Mouse (Mus musculus) thymus, postnatal 14 days (tissue): Measurements from ENCODE around the gene Drg1.

Experiments used
- DNase-seq: peaks from one replicate; pipeline ENCODE4 v3.0.0; 2021

The Drg1 gene

GRCm38 (mm10) chr11:3266079-3266685 is at the start of gene Drg1:
Drg1 (minus strand) TSS chr11:3266415.
- peak; percentile 94 for DNase-seq

GRCm38 (mm10) chr11:3314148-3314547 is 47.9 kb upstream of the Drg1 start:
- peak; percentile 76 for DNase-seq

DNA sequence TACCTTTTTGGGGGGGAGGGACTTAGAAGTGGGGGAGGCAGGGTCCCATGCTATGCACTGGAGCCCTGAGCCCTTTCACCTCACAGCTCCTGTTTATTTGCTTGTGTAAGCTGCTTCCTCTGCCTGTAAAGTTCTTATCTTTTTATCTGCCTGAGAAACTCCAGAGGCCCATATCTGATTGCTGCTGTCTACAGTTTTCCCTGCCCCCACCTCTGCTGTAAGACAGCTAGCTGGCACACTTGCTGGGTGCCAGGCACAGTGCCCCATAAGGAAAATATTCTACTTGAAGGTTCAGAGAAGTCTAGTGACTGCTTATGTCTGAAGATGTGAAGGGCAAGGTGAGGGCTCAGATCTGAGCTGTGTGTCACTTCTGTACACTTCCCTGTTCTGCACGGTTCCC is 47.1 kb upstream of the Drg1 start:
- peak; percentile 73 for DNase-seq

GRCm38 (mm10) chr11:3311586-3312347 is 45.6 kb upstream of the Drg1 start:
- DNase-seq = peak; percentile 38

DNA sequence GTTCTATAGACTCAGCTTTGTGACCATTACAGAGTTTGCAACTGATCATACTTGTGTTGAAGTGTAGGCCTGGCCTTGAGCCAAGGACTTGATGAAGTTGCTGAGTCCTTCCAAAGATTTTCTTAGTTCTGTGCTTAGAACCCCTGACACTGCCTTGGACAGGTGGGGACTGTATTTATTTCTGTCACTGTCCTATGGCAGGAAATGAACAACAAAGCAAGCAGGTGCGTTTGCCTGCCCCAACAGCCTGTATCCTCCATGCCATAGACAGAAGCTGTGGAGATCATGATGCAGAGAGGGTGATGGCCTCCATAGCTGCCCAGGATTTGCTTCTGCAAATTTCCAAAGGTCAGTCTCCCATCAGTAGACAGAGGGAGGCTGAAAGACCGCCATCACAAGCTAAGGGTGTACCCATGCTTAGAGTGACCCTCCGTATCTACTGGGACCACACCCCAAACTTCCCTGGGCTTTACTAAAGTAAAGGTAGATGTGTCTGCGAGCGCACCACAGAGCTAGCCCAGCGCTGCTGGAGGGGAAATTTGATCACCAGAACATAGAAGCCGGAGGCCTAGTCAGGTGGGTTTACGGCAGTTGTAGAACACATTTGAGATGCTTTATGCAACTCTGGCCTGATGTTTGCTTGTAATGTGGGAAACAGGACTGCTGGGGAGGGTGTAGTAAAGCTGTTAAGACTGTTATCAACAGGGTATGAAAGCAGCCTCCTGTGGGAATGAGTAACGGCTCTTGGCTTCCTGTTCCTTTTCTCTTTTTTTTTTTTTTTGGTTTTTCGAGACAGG is 44.8 kb upstream of the Drg1 start:
- DNase-seq = peak; percentile 52

GRCm38 (mm10) chr11:3309884-3310283 is 43.7 kb upstream of the Drg1 start:
- peak; percentile 66 for DNase-seq

- DNase-seq = no peak
Observed at GRCm38 (mm10) chr11:3307875-3308274, 41.7 kb upstream of the Drg1 start.

DNA sequence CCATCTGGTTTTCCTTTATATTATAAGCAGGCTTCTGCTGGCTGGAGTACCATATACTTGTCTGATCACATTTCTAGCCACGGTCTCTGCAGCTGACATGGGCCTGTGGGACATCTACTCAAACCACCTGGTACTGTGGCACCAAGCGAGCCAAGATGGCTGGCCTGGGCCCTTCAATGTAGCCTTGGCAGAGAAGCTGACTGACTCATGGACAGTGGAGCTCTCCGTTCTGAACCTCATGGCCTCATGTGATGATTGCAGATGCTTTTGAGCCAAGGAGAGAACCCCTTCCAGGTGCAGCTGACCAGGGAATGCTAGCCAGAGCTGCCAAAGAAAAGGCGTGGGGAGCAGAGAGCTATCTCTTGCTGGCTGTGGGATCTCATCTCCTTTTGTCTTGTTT is 39.6 kb upstream of the Drg1 start:
- no peak for DNase-seq

GRCm38 (mm10) chr11:3302792-3303191 is 36.6 kb upstream of the Drg1 start:
- no peak for DNase-seq

DNA sequence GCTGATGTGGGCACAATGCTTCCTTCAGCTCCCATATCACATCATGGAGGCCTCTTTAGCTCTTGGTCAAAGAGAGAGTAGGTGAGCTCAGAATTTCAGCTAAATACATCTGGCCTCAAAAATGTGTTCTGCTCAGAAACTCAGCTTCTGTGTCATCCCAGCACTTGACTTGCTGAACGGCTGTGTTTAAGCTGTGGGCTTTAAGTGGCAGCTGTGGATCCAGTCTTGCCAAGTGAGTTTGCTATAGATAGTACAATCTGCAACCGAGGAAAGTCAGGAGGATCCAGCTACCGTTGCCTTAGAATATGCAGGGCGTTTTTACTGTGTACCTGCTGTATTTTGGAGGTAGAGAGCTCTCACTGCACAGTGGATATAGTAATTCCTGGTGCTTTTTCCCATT is 36.2 kb upstream of the Drg1 start:
- DNase-seq = no peak

DNA sequence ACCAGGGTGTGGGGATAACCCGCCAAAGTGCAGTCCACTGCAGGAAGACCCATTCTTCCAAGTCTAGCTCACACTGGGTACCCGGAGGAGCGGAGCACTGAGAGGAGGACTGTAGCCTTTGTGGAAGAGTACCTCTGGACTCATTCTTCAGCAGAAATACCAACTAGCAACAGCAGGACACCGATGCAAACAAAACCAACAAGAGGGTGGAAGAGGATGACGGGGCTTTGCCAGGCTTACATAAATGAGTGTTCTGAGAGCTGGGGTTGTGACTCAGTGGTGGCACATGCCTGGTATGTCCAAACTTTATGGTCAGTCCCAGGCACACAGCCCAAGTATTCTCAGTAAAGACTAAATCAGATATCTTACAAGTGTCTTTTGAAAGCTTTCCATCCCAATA is 34.9 kb upstream of the Drg1 start:
- no peak for DNase-seq

GRCm38 (mm10) chr11:3298813-3299185 is 32.6 kb upstream of the Drg1 start:
- DNase-seq = peak; percentile 50

DNA sequence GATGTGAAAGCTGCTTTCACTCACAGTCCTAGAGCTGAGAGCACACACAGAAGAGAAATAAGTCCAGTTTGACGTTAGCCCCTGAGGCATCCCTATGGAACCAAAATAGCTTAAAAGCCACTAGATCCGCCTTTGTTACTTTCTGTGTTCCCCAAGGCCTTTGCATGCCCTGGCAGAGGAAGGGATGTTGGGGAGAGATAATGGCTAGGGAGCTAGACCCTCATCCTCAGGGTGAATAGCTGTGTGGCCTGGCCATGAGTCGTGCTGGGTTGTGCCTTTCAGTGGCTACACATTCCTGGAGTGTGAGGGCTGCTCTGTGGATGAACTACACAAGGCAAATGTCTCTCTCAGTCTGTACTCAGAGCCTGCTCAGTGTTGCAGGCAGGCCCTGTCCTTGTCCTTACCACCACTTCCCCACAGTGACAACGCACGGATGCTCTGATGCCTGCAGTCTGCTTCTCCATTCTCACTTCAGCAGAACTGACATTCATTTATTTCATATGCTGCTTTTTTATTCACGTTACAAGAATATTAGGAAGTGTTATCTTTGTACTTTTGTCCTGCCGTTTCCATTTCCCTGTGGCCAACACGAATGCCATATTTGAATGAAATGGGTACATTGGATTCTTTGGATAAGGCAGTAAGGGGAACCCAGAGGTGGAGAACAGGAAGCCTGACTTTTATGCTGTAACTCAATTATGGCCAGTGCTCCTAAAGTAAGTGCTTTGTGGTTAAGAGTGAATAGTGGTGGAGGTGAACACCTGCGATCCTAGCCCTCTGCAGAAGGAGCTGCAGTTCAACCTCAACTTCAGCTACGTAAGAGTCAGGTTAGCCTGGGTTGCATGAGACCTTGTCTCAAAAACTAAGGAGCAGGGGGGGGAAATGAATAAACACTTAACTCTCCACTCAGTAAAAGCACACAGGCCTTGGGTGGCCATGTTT is 31.9 kb upstream of the Drg1 start:
- DNase-seq = peak; percentile 59

- DNase-seq = peak; percentile 30
Observed at GRCm38 (mm10) chr11:3296056-3296455, 29.8 kb upstream of the Drg1 start.

DNA sequence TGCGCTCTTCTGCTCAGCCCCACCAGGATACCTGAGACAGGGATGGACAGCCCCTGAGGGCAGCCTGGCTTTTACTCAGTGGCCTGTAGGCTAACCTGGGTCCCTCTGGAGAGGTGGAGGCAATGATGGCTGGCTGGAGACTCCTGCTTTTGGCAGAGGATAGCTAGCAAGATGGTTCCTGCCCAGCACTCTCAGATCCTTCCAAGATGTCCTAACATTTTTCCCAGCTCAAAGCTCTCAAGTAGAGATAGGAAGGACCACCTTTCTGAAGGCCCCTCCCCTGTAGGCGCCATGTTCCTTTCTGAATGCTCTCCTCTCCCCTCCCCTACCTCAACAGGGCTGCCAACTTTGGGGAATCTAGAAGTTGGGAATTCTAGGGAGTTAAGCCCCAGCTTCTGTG is 28.4 kb upstream of the Drg1 start:
- DNase-seq = no peak

DNA sequence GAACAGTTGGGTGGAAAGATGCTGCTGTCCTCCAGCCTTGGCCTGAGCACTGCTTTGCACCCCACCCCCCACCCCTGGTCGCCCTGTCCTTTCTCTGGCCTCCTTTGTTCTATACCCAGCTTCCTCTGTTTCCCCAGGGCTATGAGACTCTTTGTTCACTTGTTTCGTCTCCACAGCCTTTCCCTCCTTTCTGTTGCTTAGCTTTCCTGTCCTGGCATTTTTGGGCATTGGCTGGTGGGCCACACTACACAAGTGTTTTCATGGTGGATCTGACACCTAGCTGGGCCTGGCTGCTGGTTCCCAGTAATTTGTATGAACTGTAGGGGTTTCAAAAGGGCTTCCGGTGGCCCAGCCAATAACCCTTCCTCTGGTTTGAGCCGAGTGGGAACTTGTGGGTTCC is 27.1 kb upstream of the Drg1 start:
- DNase-seq = peak; percentile 27

DNA sequence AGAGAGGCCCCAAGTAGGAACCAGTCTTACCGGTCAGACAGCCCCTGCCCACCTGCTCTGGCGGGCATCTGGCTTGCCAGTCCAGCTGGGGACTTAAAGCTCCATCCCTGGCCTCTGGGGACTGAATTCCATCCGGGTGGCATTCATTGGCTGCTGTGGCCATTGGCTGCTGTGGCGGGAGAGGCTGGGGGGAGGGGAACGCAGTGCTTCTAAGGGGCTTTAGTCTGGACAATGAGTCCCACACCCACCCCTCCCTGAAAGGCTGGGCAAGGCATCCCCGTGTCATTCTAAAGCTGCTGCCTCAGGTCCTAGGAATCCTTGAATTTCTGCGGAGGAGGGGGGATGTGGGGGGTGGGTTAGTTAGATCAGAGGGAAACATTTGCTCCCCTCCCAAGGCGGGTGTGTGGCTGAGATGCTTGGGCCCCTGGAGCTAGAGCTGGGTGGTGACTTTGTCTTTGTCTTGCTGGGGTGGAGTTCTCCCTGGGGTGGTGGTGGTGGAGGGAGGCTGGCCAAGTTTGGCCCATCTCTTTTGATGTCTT is 26.6 kb upstream of the Drg1 start:
- peak; percentile 50 for DNase-seq

- peak; percentile 87 for DNase-seq
Observed at GRCm38 (mm10) chr11:3292062-3292421, 25.8 kb upstream of the Drg1 start.

DNA sequence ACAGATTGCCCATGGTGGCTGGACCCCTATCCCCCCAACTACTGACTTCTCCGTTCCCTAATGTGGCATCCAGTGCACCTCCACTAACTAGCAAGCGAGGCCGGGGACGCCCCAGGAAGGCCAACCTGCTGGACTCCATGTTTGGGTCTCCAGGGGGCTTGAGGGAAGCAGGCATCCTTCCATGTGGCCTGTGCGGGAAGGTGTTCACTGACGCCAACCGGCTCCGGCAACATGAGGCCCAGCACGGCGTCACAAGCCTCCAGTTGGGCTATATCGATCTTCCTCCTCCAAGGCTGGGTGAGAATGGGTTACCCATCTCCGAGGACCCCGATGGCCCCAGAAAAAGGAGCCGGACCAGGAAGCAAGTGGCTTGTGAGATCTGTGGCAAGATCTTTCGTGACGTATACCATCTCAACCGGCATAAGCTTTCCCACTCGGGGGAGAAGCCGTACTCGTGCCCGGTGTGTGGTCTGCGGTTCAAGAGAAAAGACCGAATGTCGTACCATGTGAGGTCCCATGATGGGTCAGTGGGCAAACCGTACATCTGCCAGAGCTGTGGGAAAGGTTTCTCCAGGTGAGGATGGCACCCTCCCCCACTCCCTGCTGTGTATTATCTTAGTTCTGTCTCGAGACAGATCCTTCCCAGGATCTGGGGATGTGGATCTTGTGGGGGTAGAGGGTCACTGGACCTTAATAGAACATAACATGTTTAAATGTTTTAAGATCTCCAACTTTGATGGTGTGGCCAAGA is 25.3 kb upstream of the Drg1 start:
- peak; percentile 55 for DNase-seq

DNA sequence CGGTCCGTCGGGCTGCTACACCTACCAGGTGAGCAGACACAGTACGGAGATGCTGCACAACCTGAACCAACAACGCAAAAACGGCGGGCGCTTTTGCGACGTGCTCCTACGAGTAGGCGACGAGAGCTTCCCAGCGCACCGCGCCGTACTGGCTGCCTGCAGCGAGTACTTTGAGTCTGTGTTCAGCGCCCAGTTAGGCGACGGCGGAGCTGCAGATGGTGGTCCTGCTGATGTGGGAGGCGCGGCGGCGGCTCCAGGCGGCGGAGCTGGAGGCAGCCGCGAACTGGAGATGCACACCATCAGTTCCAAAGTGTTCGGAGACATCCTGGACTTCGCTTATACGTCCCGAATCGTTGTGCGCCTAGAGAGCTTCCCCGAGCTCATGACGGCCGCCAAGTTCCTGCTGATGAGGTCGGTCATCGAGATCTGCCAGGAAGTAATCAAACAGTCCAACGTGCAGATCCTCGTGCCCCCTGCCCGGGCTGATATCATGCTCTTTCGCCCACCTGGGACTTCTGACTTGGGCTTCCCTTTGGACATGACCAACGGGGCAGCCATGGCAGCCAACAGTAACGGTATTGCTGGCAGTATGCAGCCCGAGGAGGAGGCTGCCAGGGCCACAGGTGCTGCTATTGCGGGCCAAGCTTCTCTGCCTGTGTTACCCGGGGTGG is 24.6 kb upstream of the Drg1 start:
- peak; percentile 76 for DNase-seq
